Mouse (Mus musculus) neural tube, embryonic 14.5 days (tissue): ENCODE data around the gene Tdrd6. TPM values are rescaled to one million over a fixed set of nuclear protein-coding genes. Genes with fewer than 3 reads are reported as not detected.
A peak's percentile ranks its signal among the peaks of the same experiment; 100 is the strongest.

Experiments
- ATAC-seq: fragments of 200-750 bp; cut with Nextera tagmentation; 2 replicates; pipeline ENCODE4 v1.8.0; 2017; ENCODE audit warnings: low read depth, mild to moderate bottlenecking, moderate TSS enrichment, moderate library complexity
- H3K27ac ChIP-seq: fragments of 300-500 bp; sonication (generic); 2 replicates; pipeline ENCODE4 v1.5.1; 2014; ENCODE audit warnings: low read depth, mild to moderate bottlenecking, control low read depth, low read length, moderate library complexity, mixed read lengths
- H3K27me3 ChIP-seq: fragments of 300-500 bp; sonication (generic); 2 replicates; pipeline ENCODE4 v1.6.1; 2014; ENCODE audit warnings: low read length; ENCODE audit not compliant: control insufficient read depth, insufficient read depth
- H3K36me3 ChIP-seq: fragments of 300-500 bp; sonication (generic); 2 replicates; pipeline ENCODE4 v1.6.1; 2014; ENCODE audit warnings: low read length, mixed read lengths; ENCODE audit not compliant: control insufficient read depth, insufficient read depth
- H3K4me1 ChIP-seq: fragments of 300-500 bp; sonication (generic); 2 replicates; pipeline ENCODE4 v1.6.1; 2014; ENCODE audit warnings: low read length; ENCODE audit not compliant: control insufficient read depth, insufficient read depth
- H3K4me2 ChIP-seq: fragments of 300-500 bp; sonication (generic); 2 replicates; pipeline ENCODE4 v1.6.1; 2014; ENCODE audit warnings: mild to moderate bottlenecking, low read depth, low read length, control low read depth
- H3K4me3 ChIP-seq: fragments of 300-500 bp; sonication (generic); 2 replicates; pipeline ENCODE4 v1.5.1; 2014; ENCODE audit warnings: low read depth, low read length, control low read depth, mixed read lengths
- H3K9ac ChIP-seq: fragments of 300-500 bp; sonication (generic); replicated peaks from 2 replicates; pipeline ENCODE4 v1.6.1; 2014; ENCODE audit warnings: low read depth, mild to moderate bottlenecking, control low read depth, low read length, mixed read lengths
- H3K9me3 ChIP-seq: fragments of 300-500 bp; sonication (generic); 2 replicates; pipeline ENCODE4 v1.6.1; 2016; ENCODE audit warnings: low read length; ENCODE audit not compliant: control insufficient read depth
- WGBS: fragments of 180-500 bp; shearing (Covaris S2); extraction: QIAGEN DNeasy Blood & Tissue Kit; methylation state at CpG from one replicate; pipeline ENCODE4 v1.1.7; 2014; 5-methylcytosine and 5-hydroxymethylcytosine counted together
- polyA plus RNA-seq: library from polyadenylated mRNA; unstranded; fragments of >200 nt; fragmentation: Nextera tagmentation; extraction: Ambion mirVana; gene quantifications from 2 replicates; pipeline ENCODE4 v1.2.1, GENCODE M21; 2014

Gene Tdrd6
- polyA plus RNA-seq, 1 experiment from 2014 or later = 0.24 TPM

DNA sequence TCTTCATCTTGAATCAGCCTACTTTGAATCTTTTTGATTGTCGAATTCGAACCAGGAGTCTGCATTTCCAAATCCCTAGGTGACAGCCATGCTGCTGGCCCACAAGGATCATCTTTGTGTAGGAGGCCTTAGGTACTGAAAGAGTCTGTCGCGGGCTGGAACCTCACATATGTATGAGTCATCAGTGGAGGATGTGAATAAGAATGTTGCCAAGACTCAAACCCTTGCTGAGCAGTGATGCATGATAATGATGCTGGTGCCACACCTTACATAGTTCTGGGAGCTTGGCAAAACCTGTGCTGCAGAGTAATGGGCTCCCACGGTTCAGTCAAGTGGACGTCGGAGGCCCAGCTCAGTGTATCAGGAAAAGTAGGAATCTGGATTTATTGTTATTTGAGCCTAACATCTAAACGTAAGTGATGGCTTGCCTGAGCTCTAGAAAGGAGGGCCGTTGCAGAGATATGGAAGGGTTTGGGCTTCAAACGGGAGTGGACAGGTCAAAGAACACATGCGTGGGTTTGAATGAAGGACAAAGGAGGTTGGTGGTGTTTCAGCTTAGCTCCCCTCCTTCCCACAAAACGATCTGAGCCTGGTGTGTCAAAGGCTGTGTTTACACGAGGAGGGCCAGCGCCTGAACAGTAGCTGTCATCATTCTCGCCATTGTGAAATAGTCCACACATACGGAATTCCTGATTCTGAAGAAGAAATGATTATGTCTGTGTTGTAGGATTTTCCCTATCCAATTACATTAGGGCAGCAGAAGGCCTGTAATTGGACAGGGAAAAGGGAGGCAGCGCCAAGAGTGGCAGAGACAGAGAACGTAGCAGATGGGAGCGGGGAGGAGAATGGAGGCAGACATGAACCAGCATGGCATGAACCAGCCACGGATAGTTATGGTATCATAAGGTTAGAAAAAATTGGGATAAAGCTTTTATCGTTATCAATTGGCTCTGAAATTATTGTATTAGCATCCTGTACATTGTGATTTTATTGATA lies 37.5 kb downstream of the Tdrd6 start:
- no peak for ATAC-seq
- Histone ChIP-seq H3K4me2 (no peak overlapping the region), H3K9me3 (no peaks in the 10 kb centered on the region), H3K36me3 (no peaks in the 10 kb centered on the region), H3K4me1 (no peaks in the 10 kb centered on the region), H3K4me3 (no peak overlapping the region), H3K9ac (no peak overlapping the region), H3K27me3 (no peaks in the 10 kb centered on the region), H3K27ac (no peak overlapping the region)
- WGBS = 91% methylated on average over 21 of the region's 21 CpGs

GRCm38 (mm10) chr17:43590531-43590930 lies 39.6 kb downstream of the Tdrd6 start:
- WGBS = 75% methylated on average over 5 of the region's 5 CpGs
- H3K9me3 ChIP-seq = no peaks in the 10 kb centered on the region
- ATAC-seq = no peak
- no peak overlapping the region for H3K4me3 ChIP-seq
- no peaks in the 10 kb centered on the region for H3K4me1 ChIP-seq
- no peaks in the 10 kb centered on the region for H3K27me3 ChIP-seq
- no peak overlapping the region for H3K27ac ChIP-seq
- no peak overlapping the region for H3K4me2 ChIP-seq
- H3K9ac ChIP-seq = no peak overlapping the region
- no peaks in the 10 kb centered on the region for H3K36me3 ChIP-seq

GRCm38 (mm10) chr17:43589750-43590149 lies 40.3 kb downstream of the Tdrd6 start:
- H3K9ac ChIP-seq = no peak overlapping the region
- 96% methylated on average over 6 of the region's 6 CpGs for WGBS
- no peak overlapping the region for H3K4me2 ChIP-seq
- no peaks in the 10 kb centered on the region for H3K4me1 ChIP-seq
- no peak overlapping the region for H3K4me3 ChIP-seq
- no peak overlapping the region for H3K27ac ChIP-seq
- no peaks in the 10 kb centered on the region for H3K27me3 ChIP-seq
- no peaks in the 10 kb centered on the region for H3K36me3 ChIP-seq
- ATAC-seq = no peak
- H3K9me3 ChIP-seq = no peaks in the 10 kb centered on the region

DNA sequence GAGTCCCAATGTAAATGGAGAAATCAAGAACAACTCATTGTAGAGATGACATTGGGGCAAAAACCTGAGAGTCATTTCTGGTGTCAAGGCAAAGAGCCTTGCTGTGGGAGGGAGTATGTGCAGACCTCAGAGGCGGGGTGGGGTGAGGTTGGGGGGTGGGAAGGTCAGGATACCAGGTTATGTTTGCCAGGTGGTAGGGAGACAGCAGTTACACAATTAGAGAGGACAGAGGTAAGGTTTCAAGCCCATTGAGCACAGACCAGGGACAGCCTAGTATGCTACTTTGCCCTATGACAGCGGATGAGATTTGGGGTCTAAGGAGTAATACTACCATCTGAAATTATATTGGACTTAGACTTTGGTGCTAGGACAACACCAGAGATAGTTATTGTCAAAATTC lies 42.8 kb downstream of the Tdrd6 start:
- Histone ChIP-seq H3K36me3 (no peaks in the 10 kb centered on the region), H3K4me1 (no peaks in the 10 kb centered on the region), H3K9ac (no peak overlapping the region), H3K9me3 (no peaks in the 10 kb centered on the region), H3K27ac (no peak overlapping the region), H3K27me3 (no peaks in the 10 kb centered on the region), H3K4me3 (no peak overlapping the region), H3K4me2 (no peak overlapping the region)
- ATAC-seq = no peak
- 96% methylated on average over 2 of the region's 2 CpGs for WGBS

DNA sequence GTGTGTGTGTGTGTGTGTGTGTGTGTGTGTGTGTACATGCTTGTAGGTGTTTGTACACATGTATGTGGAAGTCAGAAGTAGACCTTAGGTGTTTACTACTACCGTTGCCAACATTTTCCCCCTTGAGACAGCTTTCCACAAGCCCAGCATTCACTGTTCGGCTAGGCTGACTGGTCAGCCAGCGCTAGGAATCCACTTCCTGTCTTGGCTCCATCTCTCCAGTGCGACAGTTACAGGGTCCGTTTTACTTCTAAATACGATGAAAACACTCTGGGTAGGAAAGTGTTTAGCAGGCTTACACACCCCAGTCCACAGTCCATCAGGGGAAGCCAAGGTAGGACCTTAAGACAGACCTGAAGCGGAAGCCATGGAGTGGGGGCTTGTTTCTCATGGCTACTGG lies 45.3 kb downstream of the Tdrd6 start:
- no peaks in the 10 kb centered on the region for H3K27me3 ChIP-seq
- no peak overlapping the region for H3K9ac ChIP-seq
- H3K4me3 ChIP-seq = no peak overlapping the region
- H3K9me3 ChIP-seq = no peaks in the 10 kb centered on the region
- H3K36me3 ChIP-seq = no peaks in the 10 kb centered on the region
- WGBS = 91% methylated on average over 7 of the region's 7 CpGs
- H3K27ac ChIP-seq = no peak overlapping the region
- ATAC-seq = no peak
- no peak overlapping the region for H3K4me2 ChIP-seq
- H3K4me1 ChIP-seq = no peaks in the 10 kb centered on the region

DNA sequence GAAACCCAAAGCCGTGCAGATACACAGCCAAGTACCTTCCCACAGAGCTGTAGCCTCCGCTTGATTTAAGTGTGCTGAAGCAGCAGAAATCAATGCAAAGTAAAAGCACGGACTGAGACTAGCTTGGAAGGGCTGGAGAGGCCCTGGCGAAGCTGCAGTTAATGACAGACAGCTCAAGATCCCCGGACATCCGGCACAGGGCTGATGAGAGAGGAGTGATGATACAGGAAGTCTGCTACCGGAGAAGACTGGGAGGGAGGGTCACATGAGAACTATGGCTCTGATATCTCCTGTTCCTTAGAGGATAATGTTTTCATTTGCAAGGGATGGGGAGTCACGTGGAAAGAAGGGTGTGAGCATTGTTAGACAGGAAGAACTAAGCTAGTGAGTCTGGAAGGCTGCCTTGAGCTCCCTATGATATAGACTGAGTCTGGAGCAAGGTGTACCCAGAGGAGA lies 49.1 kb downstream of the Tdrd6 start:
- H3K27me3 ChIP-seq = no peaks in the 10 kb centered on the region
- WGBS = 29% methylated on average over 8 of the region's 8 CpGs
- ATAC-seq = peak; percentile 81; the same call in 1 of the 2 replicates
- H3K27ac ChIP-seq = no peak overlapping the region
- no peaks in the 10 kb centered on the region for H3K9me3 ChIP-seq
- H3K4me2 ChIP-seq = no peak overlapping the region; the same call in 1 of the 2 replicates
- H3K9ac ChIP-seq = no peak overlapping the region
- no peak overlapping the region for H3K4me3 ChIP-seq
- H3K36me3 ChIP-seq = no peaks in the 10 kb centered on the region
- no peaks in the 10 kb centered on the region for H3K4me1 ChIP-seq

GRCm38 (mm10) chr17:43580456-43580855 lies 49.6 kb downstream of the Tdrd6 start:
- Histone ChIP-seq H3K27me3 (no peaks in the 10 kb centered on the region), H3K36me3 (no peaks in the 10 kb centered on the region), H3K4me1 (no peaks in the 10 kb centered on the region), H3K27ac (no peak overlapping the region), H3K4me3 (no peak overlapping the region), H3K9me3 (no peaks in the 10 kb centered on the region), H3K9ac (no peak overlapping the region), H3K4me2 (no peak overlapping the region)
- no peak for ATAC-seq
- 46% methylated on average over 3 of the region's 3 CpGs for WGBS

GRCm38 (mm10) chr17:43573624-43574073 lies 56.5 kb downstream of the Tdrd6 start:
- Histone ChIP-seq H3K4me3 (no peak overlapping the region), H3K4me2 (no peak overlapping the region), H3K27me3 (no peaks in the 10 kb centered on the region), H3K9me3 (no peaks in the 10 kb centered on the region), H3K27ac (no peak overlapping the region), H3K9ac (no peak overlapping the region), H3K36me3 (no peaks in the 10 kb centered on the region), H3K4me1 (no peaks in the 10 kb centered on the region)
- 11% methylated on average over 3 of the region's 3 CpGs for WGBS
- no peak for ATAC-seq

DNA sequence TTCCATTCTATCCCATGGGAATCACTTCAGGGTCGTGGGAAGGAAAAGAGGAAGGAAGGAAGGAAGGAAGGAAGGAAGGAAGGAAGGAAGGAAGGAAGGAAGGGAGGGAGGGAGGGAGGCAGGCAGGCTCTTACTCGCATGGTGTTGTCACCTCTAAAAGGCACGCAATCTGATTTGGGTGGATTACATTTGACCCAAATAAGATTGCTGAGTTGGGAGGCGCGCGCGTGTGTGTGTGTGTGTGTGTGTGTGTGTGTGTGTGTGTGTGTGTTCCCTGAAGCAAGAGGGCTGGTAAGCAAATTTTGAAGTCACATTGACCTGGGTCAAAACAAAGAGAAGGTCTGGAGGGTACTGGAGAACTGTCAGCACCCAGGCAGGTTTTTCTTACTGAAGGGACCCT lies 60.8 kb downstream of the Tdrd6 start:
- Histone ChIP-seq H3K9me3 (no peaks in the 10 kb centered on the region), H3K27ac (no peak overlapping the region), H3K27me3 (no peaks in the 10 kb centered on the region), H3K4me3 (peak overlapping the region; percentile 43; the same call in 1 of the 2 replicates), H3K4me2 (no peak overlapping the region; the same call in 1 of the 2 replicates), H3K4me1 (0 out of 2 replicates have a peak, but pooled peaks cover 2% of the 10 kb centered on the region), H3K9ac (no peak overlapping the region), H3K36me3 (no peaks in the 10 kb centered on the region)
- no peak for ATAC-seq
- 61% methylated on average over 7 of the region's 7 CpGs for WGBS
